Mouse (Mus musculus): ENCODE data around the gene Dscam.
A peak's percentile ranks its signal among the peaks of the same experiment; 100 is the strongest.

Dscam gene

GRCm38 (mm10) chr16:96801650-96802237 is 368.8 kb downstream of the Dscam start:
- ATAC-seq (ENCODE audit: insufficient number of reproducible peaks, low FRiP score, low TSS enrichment), result no peak

GRCm38 (mm10) chr16:96795431-96795830 is 375.1 kb downstream of the Dscam start:
- 0 out of 2 replicates have a peak, but pooled peaks have one; percentile 52 for ATAC-seq (ENCODE audit: insufficient number of reproducible peaks, low FRiP score, low TSS enrichment)

- ATAC-seq (ENCODE audit: insufficient number of reproducible peaks, low FRiP score, low TSS enrichment), result no peak
Measured at GRCm38 (mm10) chr16:96791307-96791706, 379.2 kb downstream of the Dscam start.

GRCm38 (mm10) chr16:96788286-96788685 is 382.3 kb downstream of the Dscam start:
- ATAC-seq (ENCODE audit: insufficient number of reproducible peaks, low FRiP score, low TSS enrichment), result no peak

- no peak for ATAC-seq (ENCODE audit: insufficient number of reproducible peaks, low FRiP score, low TSS enrichment)
Measured at GRCm38 (mm10) chr16:96779021-96779420, 391.5 kb downstream of the Dscam start.

GRCm38 (mm10) chr16:96774245-96774644 is 396.3 kb downstream of the Dscam start:
- ATAC-seq (ENCODE audit: insufficient number of reproducible peaks, low FRiP score, low TSS enrichment), result no peak

- ATAC-seq (ENCODE audit: insufficient number of reproducible peaks, low FRiP score, low TSS enrichment), result no peak
Measured at GRCm38 (mm10) chr16:96767985-96768384, 402.6 kb downstream of the Dscam start.

GRCm38 (mm10) chr16:96767508-96767907 is 403.0 kb downstream of the Dscam start:
- ATAC-seq (ENCODE audit: insufficient number of reproducible peaks, low FRiP score, low TSS enrichment), result no peak

GRCm38 (mm10) chr16:96761225-96761624 is 409.3 kb downstream of the Dscam start:
- ATAC-seq (ENCODE audit: insufficient number of reproducible peaks, low FRiP score, low TSS enrichment), result no peak

- ATAC-seq (ENCODE audit: insufficient number of reproducible peaks, low FRiP score, low TSS enrichment), result no peak
Measured at GRCm38 (mm10) chr16:96759081-96759603, 411.4 kb downstream of the Dscam start.

- ATAC-seq (ENCODE audit: insufficient number of reproducible peaks, low FRiP score, low TSS enrichment), result no peak
Measured at GRCm38 (mm10) chr16:96758381-96758780, 412.2 kb downstream of the Dscam start.

GRCm38 (mm10) chr16:96757588-96758313 is 412.8 kb downstream of the Dscam start:
- no peak for ATAC-seq (ENCODE audit: insufficient number of reproducible peaks, low FRiP score, low TSS enrichment)

GRCm38 (mm10) chr16:96756994-96757393 is 413.6 kb downstream of the Dscam start:
- ATAC-seq (ENCODE audit: insufficient number of reproducible peaks, low FRiP score, low TSS enrichment), result no peak

- no peak for ATAC-seq (ENCODE audit: insufficient number of reproducible peaks, low FRiP score, low TSS enrichment)
Measured at GRCm38 (mm10) chr16:96754971-96755504, 415.5 kb downstream of the Dscam start.

GRCm38 (mm10) chr16:96754381-96754780 is 416.2 kb downstream of the Dscam start:
- ATAC-seq (ENCODE audit: insufficient number of reproducible peaks, low FRiP score, low TSS enrichment), result no peak

- no peak for ATAC-seq (ENCODE audit: insufficient number of reproducible peaks, low FRiP score, low TSS enrichment)
Measured at GRCm38 (mm10) chr16:96753781-96754173, 416.8 kb downstream of the Dscam start.

GRCm38 (mm10) chr16:96753164-96753780 is 417.3 kb downstream of the Dscam start:
- ATAC-seq (ENCODE audit: insufficient number of reproducible peaks, low FRiP score, low TSS enrichment), result no peak

GRCm38 (mm10) chr16:96742475-96743255 is 427.9 kb downstream of the Dscam start:
- ATAC-seq (ENCODE audit: insufficient number of reproducible peaks, low FRiP score, low TSS enrichment), result no peak

- no peak for ATAC-seq (ENCODE audit: insufficient number of reproducible peaks, low FRiP score, low TSS enrichment)
Measured at GRCm38 (mm10) chr16:96741336-96741735, 429.2 kb downstream of the Dscam start.

All from cerebellum, adult (tissue).